Mouse (Mus musculus) olfactory bulb, adult 2 months (tissue): ENCODE data around the gene Irf4.

Experiments
- CTCF ChIP-seq: fragments of 200-500 bp; IDR thresholded peaks from 2 replicates; pipeline ENCODE4 v1.5.1; 2012; ENCODE audit warnings: low read depth, mild to moderate bottlenecking, low read length, moderate library complexity; ENCODE audit not compliant: insufficient read depth
- POLR2A ChIP-seq: fragments of 200-500 bp; IDR thresholded peaks from 2 replicates; pipeline ENCODE4 v1.6.1; 2012; ENCODE audit warnings: mild to moderate bottlenecking, low read depth, low read length, moderate library complexity; ENCODE audit not compliant: insufficient read depth

DNA sequence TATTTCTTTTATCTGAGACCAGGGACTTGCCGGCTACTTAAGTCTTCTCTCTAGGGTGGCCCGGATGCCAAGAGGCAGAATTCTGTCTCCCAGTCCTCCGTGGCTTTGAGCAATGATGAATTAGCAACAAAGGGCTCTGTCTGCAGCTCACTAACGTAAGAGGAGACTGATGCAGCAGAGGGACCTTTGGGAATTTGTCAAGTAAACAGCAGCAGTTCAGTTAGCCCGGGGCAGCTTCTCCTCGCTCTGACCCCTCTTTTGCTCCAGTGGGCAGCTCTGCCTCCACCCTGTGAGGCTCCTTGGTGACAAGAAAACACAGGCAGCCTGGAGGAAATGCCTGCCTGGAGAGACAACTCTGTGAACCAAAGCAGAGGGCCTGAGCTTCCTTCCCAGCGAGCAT, 26.4 kb upstream of the Irf4 start:
- TF ChIP-seq CTCF = no peak
- no peak for TF ChIP-seq POLR2A
